Mouse (Mus musculus) liver, postnatal 0 days (tissue): Measurements from ENCODE around the gene Ptpre.

Source experiments
- CTCF ChIP-seq: sonication (generic); IDR thresholded peaks from 2 replicates; pipeline ENCODE4 v1.5.1; 2016; ENCODE audit warnings: antibody characterized with exemption, low read depth
- EP300 ChIP-seq: IDR thresholded peaks from 2 replicates; pipeline ENCODE4 v1.6.1; 2016; ENCODE audit warnings: antibody characterized with exemption, low read depth, mild to moderate bottlenecking

DNA sequence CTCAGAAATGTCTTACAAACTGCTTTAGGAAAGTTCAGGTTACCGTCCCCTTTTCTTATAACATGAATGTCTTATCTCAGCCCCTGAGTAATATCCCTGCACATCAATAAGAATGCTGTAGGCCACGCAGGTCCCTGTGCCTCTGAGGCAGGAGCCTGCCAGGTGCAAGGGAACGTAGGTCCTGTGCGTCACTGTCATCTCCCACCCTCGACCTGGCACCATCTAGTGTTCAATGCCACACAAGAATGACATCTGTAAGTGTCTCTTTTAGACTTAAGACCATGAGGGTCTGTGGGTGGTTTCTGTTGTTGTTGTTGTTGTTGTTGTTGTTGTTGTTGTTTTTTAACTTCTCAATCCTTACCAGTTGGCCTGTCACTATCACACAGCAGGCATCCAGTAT is 56.0 kb downstream of the Ptpre start:
- no peak for TF ChIP-seq CTCF
- no peak for TF ChIP-seq EP300
